Mouse (Mus musculus) forebrain, embryonic 12.5 days (tissue): ENCODE data around the gene Mtch1. TPM values are rescaled to one million over a fixed set of nuclear protein-coding genes. Genes with fewer than 3 reads are reported as not detected.

ENCODE experiments used
- ATAC-seq: fragments of 200-750 bp; cut with Nextera tagmentation; 2 replicates; pipeline ENCODE4 v1.8.0; 2017; ENCODE audit warnings: moderate TSS enrichment; ENCODE audit not compliant: low FRiP score
- H3K27ac ChIP-seq: fragments of 300-500 bp; sonication (generic); 2 replicates; pipeline ENCODE4 v1.5.1; 2016; ENCODE audit warnings: mild to moderate bottlenecking
- H3K27me3 ChIP-seq: fragments of 300-500 bp; sonication (generic); 2 replicates; pipeline ENCODE4 v1.6.1; 2016; ENCODE audit warnings: mild to moderate bottlenecking
- H3K36me3 ChIP-seq: fragments of 300-500 bp; sonication (generic); replicated peaks from 2 replicates; pipeline ENCODE4 v1.6.1; 2016; ENCODE audit warnings: mild to moderate bottlenecking
- H3K4me1 ChIP-seq: fragments of 300-500 bp; sonication (generic); 2 replicates; pipeline ENCODE4 v1.6.1; 2016
- H3K4me2 ChIP-seq: fragments of 300-500 bp; sonication (generic); 2 replicates; pipeline ENCODE4 v1.6.1; 2016; ENCODE audit warnings: mild to moderate bottlenecking, moderate library complexity
- H3K4me3 ChIP-seq: fragments of 300-500 bp; sonication (generic); replicated peaks from 2 replicates; pipeline ENCODE4 v1.5.1; 2016; ENCODE audit warnings: mild to moderate bottlenecking
- H3K9ac ChIP-seq: fragments of 300-500 bp; sonication (generic); 2 replicates; pipeline ENCODE4 v1.6.1; 2016; ENCODE audit warnings: mild to moderate bottlenecking
- H3K9me3 ChIP-seq: fragments of 300-500 bp; sonication (generic); 2 replicates; pipeline ENCODE4 v1.6.1; 2016
- WGBS: fragments of 180-500 bp; shearing (Covaris S2); methylation state at CpG from one replicate; pipeline ENCODE4 v1.1.7; 2016; 5-methylcytosine and 5-hydroxymethylcytosine counted together
- polyA plus RNA-seq: library from polyadenylated mRNA; unstranded; fragments of >200 nt; fragmentation: Nextera tagmentation; extraction: Ambion mirVana; gene quantifications from 2 replicates; pipeline ENCODE4 v1.2.1, GENCODE M21; 2016

Mtch1 gene
- polyA plus RNA-seq, 1 experiment from 2014 or later, result 393 TPM

- H3K4me2 ChIP-seq, result no peak overlapping the region
- H3K4me3 ChIP-seq, result no peak overlapping the region
- 90% methylated on average over 6 of the region's 6 CpGs for WGBS
- no peaks in the 10 kb centered on the region for H3K27me3 ChIP-seq
- no peak for ATAC-seq
- H3K9ac ChIP-seq, result no peak overlapping the region
- H3K4me1 ChIP-seq, result no peaks in the 10 kb centered on the region; the same call in 1 of the 2 replicates
- no peaks in the 10 kb centered on the region for H3K9me3 ChIP-seq
- peaks cover 92% of the 10 kb centered on the region for H3K36me3 ChIP-seq
- no peak overlapping the region for H3K27ac ChIP-seq
Observed at GRCm38 (mm10) chr17:29297813-29298212, 49.9 kb downstream of the Mtch1 start.

- peaks cover 88% of the 10 kb centered on the region for H3K36me3 ChIP-seq
- H3K27ac ChIP-seq, result no peak overlapping the region
- WGBS, result 91% methylated on average over 10 of the region's 10 CpGs
- H3K9me3 ChIP-seq, result no peaks in the 10 kb centered on the region
- no peaks in the 10 kb centered on the region for H3K4me1 ChIP-seq
- no peaks in the 10 kb centered on the region for H3K27me3 ChIP-seq
- H3K9ac ChIP-seq, result no peak overlapping the region
- H3K4me2 ChIP-seq, result no peak overlapping the region
- no peak for ATAC-seq
- no peak overlapping the region for H3K4me3 ChIP-seq
Observed at GRCm38 (mm10) chr17:29297321-29297720, 50.4 kb downstream of the Mtch1 start.

GRCm38 (mm10) chr17:29295835-29296234, 51.9 kb downstream of the Mtch1 start:
- H3K27me3 ChIP-seq, result no peaks in the 10 kb centered on the region
- H3K9ac ChIP-seq, result no peak overlapping the region
- no peak overlapping the region for H3K27ac ChIP-seq
- no peaks in the 10 kb centered on the region for H3K9me3 ChIP-seq
- no peaks in the 10 kb centered on the region for H3K4me1 ChIP-seq
- no peak overlapping the region for H3K4me2 ChIP-seq
- H3K36me3 ChIP-seq, result peaks cover 78% of the 10 kb centered on the region
- WGBS, result 82% methylated on average over 5 of the region's 5 CpGs
- no peak for ATAC-seq
- H3K4me3 ChIP-seq, result no peak overlapping the region

GRCm38 (mm10) chr17:29293807-29294605, 53.7 kb downstream of the Mtch1 start:
- no peak for ATAC-seq
- Histone ChIP-seq H3K4me1 (no peaks in the 10 kb centered on the region), H3K36me3 (peaks cover 60% of the 10 kb centered on the region), H3K9ac (no peak overlapping the region), H3K4me2 (no peak overlapping the region), H3K27me3 (no peaks in the 10 kb centered on the region), H3K27ac (no peak overlapping the region), H3K4me3 (no peak overlapping the region), H3K9me3 (no peaks in the 10 kb centered on the region)
- WGBS, result 83% methylated on average over 9 of the region's 9 CpGs

DNA sequence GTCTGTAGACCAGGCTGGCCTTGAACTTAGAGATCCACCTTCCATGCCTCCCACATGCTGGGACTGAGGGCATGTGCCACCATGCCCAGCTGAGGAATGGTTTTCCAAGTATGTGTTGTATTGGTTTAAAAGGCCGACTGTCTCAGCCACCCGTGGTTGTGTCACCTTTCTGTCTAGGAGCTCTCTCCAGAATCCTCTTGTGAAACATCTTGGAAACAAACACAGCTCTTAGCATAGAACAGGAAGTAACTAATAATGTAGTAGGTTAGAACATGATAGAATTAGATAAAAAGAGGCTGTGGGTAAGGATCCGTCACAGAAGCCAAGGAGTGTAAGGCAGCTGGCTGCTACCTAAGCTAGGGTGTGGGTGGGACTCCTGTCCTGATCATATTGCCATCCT, 54.7 kb downstream of the Mtch1 start:
- no peaks in the 10 kb centered on the region for H3K4me1 ChIP-seq
- H3K36me3 ChIP-seq, result peaks cover 52% of the 10 kb centered on the region
- H3K4me2 ChIP-seq, result no peak overlapping the region
- H3K4me3 ChIP-seq, result no peak overlapping the region
- WGBS, result 87% methylated on average over 3 of the region's 3 CpGs
- H3K9ac ChIP-seq, result no peak overlapping the region
- no peak for ATAC-seq
- no peaks in the 10 kb centered on the region for H3K27me3 ChIP-seq
- H3K9me3 ChIP-seq, result no peaks in the 10 kb centered on the region
- H3K27ac ChIP-seq, result no peak overlapping the region

- Histone ChIP-seq H3K27ac (no peak overlapping the region), H3K9me3 (no peaks in the 10 kb centered on the region), H3K4me3 (no peak overlapping the region), H3K27me3 (no peaks in the 10 kb centered on the region), H3K4me2 (no peak overlapping the region), H3K36me3 (peaks cover 42% of the 10 kb centered on the region), H3K9ac (no peak overlapping the region), H3K4me1 (no peaks in the 10 kb centered on the region)
- ATAC-seq, result no peak
- WGBS, result 84% methylated on average over 7 of the region's 7 CpGs
Observed at GRCm38 (mm10) chr17:29291793-29292192, 55.9 kb downstream of the Mtch1 start.

DNA sequence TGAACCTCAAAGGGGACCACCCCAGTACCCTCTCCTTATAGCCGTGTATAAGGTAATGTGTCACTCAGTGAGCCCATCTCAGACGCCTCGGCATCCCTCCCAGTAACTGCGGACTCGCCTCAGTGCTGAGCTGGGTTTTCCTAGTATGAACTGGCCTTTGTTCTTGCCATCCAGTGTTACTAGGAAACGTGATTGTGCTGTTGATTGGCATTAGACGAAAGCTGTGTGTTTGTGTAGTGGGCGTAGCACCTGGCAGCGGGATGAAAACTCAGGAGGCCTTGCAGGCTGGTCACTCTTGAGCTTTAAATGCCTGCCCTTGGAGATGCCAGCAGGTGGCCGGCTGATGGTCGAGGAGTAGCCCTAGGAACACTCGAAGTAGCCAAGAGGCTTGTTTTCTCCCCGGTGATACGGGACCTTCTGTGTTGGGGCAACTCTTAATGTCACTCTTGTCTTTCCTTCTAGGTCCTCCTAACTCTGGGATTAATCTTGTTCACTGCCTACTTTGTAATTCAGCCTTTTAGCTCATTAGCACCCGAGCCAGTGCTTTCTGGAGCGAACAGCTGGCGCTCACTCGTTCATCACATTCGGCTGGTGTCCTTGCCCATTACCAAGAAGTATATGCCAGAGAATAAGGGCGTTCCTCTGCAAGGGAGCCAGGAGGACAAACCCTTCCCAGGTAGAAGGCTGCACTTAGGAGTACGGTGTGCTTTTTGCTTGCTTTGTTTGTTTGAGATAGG, 65.3 kb downstream of the Mtch1 start:
- H3K36me3 ChIP-seq, result peaks cover 45% of the 10 kb centered on the region

More for the DNA sequence above, 65.3 kb downstream of the Mtch1 start:
- H3K27me3 ChIP-seq, result no peaks in the 10 kb centered on the region
- H3K4me1 ChIP-seq, result peaks cover 14% of the 10 kb centered on the region
- ATAC-seq, result peak; percentile 67; the same call in 1 of the 2 replicates
- H3K27ac ChIP-seq, result peak overlapping the region; percentile 83
- peak overlapping the region; percentile 33; the same call in 1 of the 2 replicates for H3K9ac ChIP-seq
- H3K4me3 ChIP-seq, result no peak overlapping the region
- WGBS, result 38% methylated on average over 21 of the region's 21 CpGs
- H3K4me2 ChIP-seq, result peak overlapping the region; percentile 22
- H3K9me3 ChIP-seq, result no peaks in the 10 kb centered on the region

Other genes with a start within 250 kb of the Mtch1 start
- gene Rab44, start 233.8 kb downstream of the Mtch1 start, polyA plus RNA-seq, result 0.09 TPM in 1 of 2 replicates, not detected in the other
- 9.9 and 10.7 TPM in 2 replicates for gene Cpne5, start 109.8 kb downstream of the Mtch1 start, polyA plus RNA-seq
- 139 and 142 TPM in 2 replicates for gene Ppil1, start 83.7 kb downstream of the Mtch1 start, polyA plus RNA-seq
- 65.0 and 65.2 TPM in 2 replicates for gene BC004004, start 79.1 kb downstream of the Mtch1 start, polyA plus RNA-seq
- gene Pi16, start 30.3 kb downstream of the Mtch1 start, polyA plus RNA-seq, result 1.8 and 2.2 TPM in 2 replicates
- 3.4 and 3.7 TPM in 2 replicates for gene Fgd2, start 13.0 kb upstream of the Mtch1 start, polyA plus RNA-seq
- 18.9 and 22.6 TPM in 2 replicates for gene Pim1, start 142.8 kb upstream of the Mtch1 start, polyA plus RNA-seq
- gene Gm17657, start 201.7 kb upstream of the Mtch1 start, polyA plus RNA-seq, result not detected in 2 replicates
- 24.3 and 27.0 TPM in 2 replicates for gene Tbc1d22b, start 201.9 kb upstream of the Mtch1 start, polyA plus RNA-seq
- gene Tmem217, start 204.5 kb upstream of the Mtch1 start, polyA plus RNA-seq, result 1.2 and 1.5 TPM in 2 replicates